Mouse (Mus musculus) limb, embryonic 12.5 days (tissue): Measurements from ENCODE around the gene Zdhhc6. TPM values are rescaled to one million over a fixed set of nuclear protein-coding genes. Genes with fewer than 3 reads are reported as not detected.
A peak's percentile ranks its signal among the peaks of the same experiment; 100 is the strongest.

Experiments used
- ATAC-seq: fragments of 200-750 bp; cut with Nextera tagmentation; 2 replicates; pipeline ENCODE4 v1.8.0; 2017; ENCODE audit warnings: low read depth, moderate TSS enrichment; ENCODE audit not compliant: insufficient number of reproducible peaks, insufficient read depth, low FRiP score, low TSS enrichment
- H3K27ac ChIP-seq: fragments of 300-500 bp; sonication (generic); 2 replicates; pipeline ENCODE4 v1.5.1; 2016; ENCODE audit warnings: mild to moderate bottlenecking, moderate library complexity
- H3K27me3 ChIP-seq: fragments of 300-500 bp; sonication (generic); 2 replicates; pipeline ENCODE4 v1.6.1; 2016; ENCODE audit warnings: mild to moderate bottlenecking, moderate library complexity
- H3K36me3 ChIP-seq: fragments of 300-500 bp; sonication (generic); 2 replicates; pipeline ENCODE4 v1.6.1; 2016; ENCODE audit warnings: mild to moderate bottlenecking, moderate library complexity
- H3K4me1 ChIP-seq: fragments of 300-500 bp; sonication (generic); replicated peaks from 2 replicates; pipeline ENCODE4 v1.6.1; 2016
- H3K4me2 ChIP-seq: fragments of 300-500 bp; sonication (generic); 2 replicates; pipeline ENCODE4 v1.6.1; 2016; ENCODE audit warnings: mild to moderate bottlenecking, moderate library complexity
- H3K4me3 ChIP-seq: fragments of 300-500 bp; sonication (generic); replicated peaks from 2 replicates; pipeline ENCODE4 v1.5.1; 2016; ENCODE audit warnings: mild to moderate bottlenecking
- H3K9ac ChIP-seq: fragments of 300-500 bp; sonication (generic); replicated peaks from 2 replicates; pipeline ENCODE4 v1.6.1; 2016; ENCODE audit warnings: mild to moderate bottlenecking, moderate library complexity
- H3K9me3 ChIP-seq: fragments of 300-500 bp; sonication (generic); 2 replicates; pipeline ENCODE4 v1.6.1; 2016; ENCODE audit warnings: mild to moderate bottlenecking, moderate library complexity
- WGBS: fragments of 180-500 bp; shearing (Covaris S2); methylation state at CpG from one replicate; pipeline ENCODE4 v1.1.7; 2016; 5-methylcytosine and 5-hydroxymethylcytosine counted together
- polyA plus RNA-seq: library from polyadenylated mRNA; unstranded; fragments of >200 nt; fragmentation: Nextera tagmentation; extraction: Ambion mirVana; gene quantifications from 2 replicates; pipeline ENCODE4 v1.2.1, GENCODE M21; 2016

Gene Zdhhc6
- polyA plus RNA-seq, 1 experiment from 2014 or later: 98.9 TPM

GRCm38 (mm10) chr19:55335881-55336280 lies 20.0 kb upstream of the Zdhhc6 start:
- H3K9ac ChIP-seq: no peak overlapping the region
- H3K4me3 ChIP-seq: no peak overlapping the region
- no peaks in the 10 kb centered on the region for H3K4me1 ChIP-seq
- no peak overlapping the region for H3K27ac ChIP-seq
- peaks cover 11% of the 10 kb centered on the region for H3K36me3 ChIP-seq
- 92% methylated on average over 1 of the region's 1 CpGs for WGBS
- H3K4me2 ChIP-seq: no peak overlapping the region
- H3K27me3 ChIP-seq: no peaks in the 10 kb centered on the region
- no peaks in the 10 kb centered on the region for H3K9me3 ChIP-seq
- ATAC-seq: no peak

- H3K9me3 ChIP-seq: no peaks in the 10 kb centered on the region
- peaks cover 42% of the 10 kb centered on the region for H3K36me3 ChIP-seq
- H3K27ac ChIP-seq: no peak overlapping the region
- no peak overlapping the region for H3K4me3 ChIP-seq
- no peak overlapping the region for H3K4me2 ChIP-seq
- no peaks in the 10 kb centered on the region for H3K27me3 ChIP-seq
- WGBS: 92% methylated on average over 8 of the region's 8 CpGs
- H3K9ac ChIP-seq: no peak overlapping the region
- no peaks in the 10 kb centered on the region for H3K4me1 ChIP-seq
- peak; percentile 72 for ATAC-seq
Observed at GRCm38 (mm10) chr19:55332641-55333268, 16.9 kb upstream of the Zdhhc6 start.

GRCm38 (mm10) chr19:55331776-55332175 lies 15.9 kb upstream of the Zdhhc6 start:
- Histone ChIP-seq H3K4me1 (no peaks in the 10 kb centered on the region), H3K9ac (no peak overlapping the region), H3K27ac (no peak overlapping the region), H3K36me3 (peaks cover 42% of the 10 kb centered on the region), H3K9me3 (no peaks in the 10 kb centered on the region), H3K4me3 (no peak overlapping the region), H3K4me2 (no peak overlapping the region), H3K27me3 (no peaks in the 10 kb centered on the region)
- 97% methylated on average over 5 of the region's 5 CpGs for WGBS
- no peak for ATAC-seq

GRCm38 (mm10) chr19:55327510-55327909 lies 11.7 kb upstream of the Zdhhc6 start:
- ATAC-seq: no peak
- no peak overlapping the region for H3K4me2 ChIP-seq
- H3K27me3 ChIP-seq: no peaks in the 10 kb centered on the region
- no peaks in the 10 kb centered on the region for H3K4me1 ChIP-seq
- H3K9ac ChIP-seq: no peak overlapping the region
- H3K36me3 ChIP-seq: peaks cover 71% of the 10 kb centered on the region
- no peak overlapping the region for H3K27ac ChIP-seq
- no peaks in the 10 kb centered on the region for H3K9me3 ChIP-seq
- H3K4me3 ChIP-seq: no peak overlapping the region
- 87% methylated on average over 4 of the region's 4 CpGs for WGBS

GRCm38 (mm10) chr19:55322604-55323003 lies 6.8 kb upstream of the Zdhhc6 start:
- Histone ChIP-seq H3K4me3 (no peak overlapping the region), H3K9ac (no peak overlapping the region), H3K36me3 (peaks cover 30% of the 10 kb centered on the region; the same call in 1 of the 2 replicates), H3K4me1 (no peaks in the 10 kb centered on the region), H3K27me3 (no peaks in the 10 kb centered on the region), H3K27ac (no peak overlapping the region), H3K4me2 (no peak overlapping the region), H3K9me3 (no peaks in the 10 kb centered on the region)
- no peak for ATAC-seq
- WGBS: 97% methylated on average over 8 of the region's 8 CpGs

- H3K36me3 ChIP-seq: peaks cover 19% of the 10 kb centered on the region; the same call in 1 of the 2 replicates
- no peaks in the 10 kb centered on the region for H3K9me3 ChIP-seq
- H3K27me3 ChIP-seq: no peaks in the 10 kb centered on the region
- H3K9ac ChIP-seq: no peak overlapping the region
- no peak overlapping the region for H3K4me2 ChIP-seq
- H3K27ac ChIP-seq: no peak overlapping the region
- peaks cover 12% of the 10 kb centered on the region for H3K4me1 ChIP-seq
- 81% methylated on average over 5 of the region's 5 CpGs for WGBS
- H3K4me3 ChIP-seq: no peak overlapping the region
- no peak for ATAC-seq
Observed at GRCm38 (mm10) chr19:55319521-55319920, 3.7 kb upstream of the Zdhhc6 start.

- no peak for ATAC-seq
- no peak overlapping the region for H3K27ac ChIP-seq
- H3K9me3 ChIP-seq: no peaks in the 10 kb centered on the region
- no peaks in the 10 kb centered on the region for H3K27me3 ChIP-seq
- H3K4me1 ChIP-seq: peaks cover 17% of the 10 kb centered on the region
- no peak overlapping the region for H3K4me2 ChIP-seq
- no peak overlapping the region for H3K4me3 ChIP-seq
- no peak overlapping the region for H3K9ac ChIP-seq
- WGBS: 71% methylated on average over 3 of the region's 3 CpGs
- H3K36me3 ChIP-seq: peaks cover 16% of the 10 kb centered on the region; the same call in 1 of the 2 replicates
Observed at GRCm38 (mm10) chr19:55319036-55319435, 3.2 kb upstream of the Zdhhc6 start.

- Histone ChIP-seq H3K4me3 (peak overlapping the region; percentile 87), H3K9ac (no peak overlapping the region; the same call in 1 of the 2 replicates), H3K27ac (no peak overlapping the region), H3K4me2 (peak overlapping the region; percentile 94), H3K4me1 (peaks cover 21% of the 10 kb centered on the region), H3K36me3 (peaks cover 11% of the 10 kb centered on the region), H3K27me3 (no peaks in the 10 kb centered on the region), H3K9me3 (no peaks in the 10 kb centered on the region)
- no peak for ATAC-seq
- WGBS: 64% methylated on average over 10 of the region's 10 CpGs
Observed at GRCm38 (mm10) chr19:55316901-55317300, 1.1 kb upstream of the Zdhhc6 start.

GRCm38 (mm10) chr19:55316109-55316714 lies 380 bp upstream of the Zdhhc6 start, which contains the start of gene Vti1a:
TSS of gene Vti1a (plus strand) at chr19:55316295.
- under 1% methylated on average over 48 of the region's 48 CpGs for WGBS
- Histone ChIP-seq H3K4me1 (peaks cover 21% of the 10 kb centered on the region), H3K9me3 (no peaks in the 10 kb centered on the region), H3K4me3 (peak within 1 kb of the TSS; percentile 87), H3K27ac (peak within 1 kb of the TSS; percentile 91), H3K27me3 (no peaks in the 10 kb centered on the region), H3K36me3 (peaks cover 18% of the 10 kb centered on the region), H3K9ac (peak within 1 kb of the TSS; percentile 85), H3K4me2 (peak within 1 kb of the TSS; percentile 94)
- peak; percentile 90 for ATAC-seq

GRCm38 (mm10) chr19:55313649-55314048 lies 2.2 kb downstream of the Zdhhc6 start:
- peaks cover 21% of the 10 kb centered on the region for H3K4me1 ChIP-seq
- ATAC-seq: no peak
- WGBS: 100% methylated on average over 2 of the region's 2 CpGs
- H3K27me3 ChIP-seq: no peaks in the 10 kb centered on the region
- H3K9ac ChIP-seq: no peak overlapping the region
- no peak overlapping the region; the same call in 1 of the 2 replicates for H3K4me2 ChIP-seq
- H3K27ac ChIP-seq: no peak overlapping the region
- H3K4me3 ChIP-seq: no peak overlapping the region
- peaks cover 43% of the 10 kb centered on the region for H3K36me3 ChIP-seq
- no peaks in the 10 kb centered on the region for H3K9me3 ChIP-seq

- H3K4me1 ChIP-seq: peaks cover 19% of the 10 kb centered on the region
- no peak overlapping the region for H3K27ac ChIP-seq
- no peaks in the 10 kb centered on the region for H3K27me3 ChIP-seq
- 90% methylated on average over 8 of the region's 8 CpGs for WGBS
- no peak for ATAC-seq
- no peaks in the 10 kb centered on the region for H3K9me3 ChIP-seq
- H3K9ac ChIP-seq: no peak overlapping the region
- peaks cover 58% of the 10 kb centered on the region for H3K36me3 ChIP-seq
- H3K4me2 ChIP-seq: no peak overlapping the region
- no peak overlapping the region for H3K4me3 ChIP-seq
Observed at GRCm38 (mm10) chr19:55311874-55312273, 4.0 kb downstream of the Zdhhc6 start.
